Mouse (Mus musculus) midbrain, embryonic 14.5 days (tissue): ENCODE measurements around the gene Mta2. TPM values are rescaled to one million over a fixed set of nuclear protein-coding genes. Genes with fewer than 3 reads are reported as not detected.

Source experiments
- ATAC-seq: fragments of 200-750 bp; cut with Nextera tagmentation; 2 replicates; pipeline ENCODE4 v1.8.0; 2017; ENCODE audit warnings: moderate number of reproducible peaks, moderate library complexity; ENCODE audit not compliant: low FRiP score, low TSS enrichment
- DNase-seq: peaks from one replicate; pipeline ENCODE4 v3.0.0-alpha.2; 2015
- H3K27ac ChIP-seq: fragments of 300-500 bp; sonication (generic); replicated peaks from 2 replicates; pipeline ENCODE4 v1.5.1; 2014; ENCODE audit warnings: mild to moderate bottlenecking, low read depth, low read length, moderate library complexity
- H3K27me3 ChIP-seq: fragments of 300-500 bp; sonication (generic); 2 replicates; pipeline ENCODE4 v1.6.1; 2014; ENCODE audit warnings: low read length, control low read depth, mixed read lengths; ENCODE audit not compliant: control insufficient read depth, insufficient read depth
- H3K36me3 ChIP-seq: fragments of 300-500 bp; sonication (generic); 2 replicates; pipeline ENCODE4 v1.6.1; 2014; ENCODE audit warnings: low read length, control low read depth; ENCODE audit not compliant: control insufficient read depth, insufficient read depth
- H3K4me1 ChIP-seq: fragments of 300-500 bp; sonication (generic); 2 replicates; pipeline ENCODE4 v1.6.1; 2014; ENCODE audit warnings: mild to moderate bottlenecking, antibody characterized with exemption, low read length, control low read depth; ENCODE audit not compliant: control insufficient read depth, insufficient read depth
- H3K4me2 ChIP-seq: fragments of 300-500 bp; sonication (generic); 2 replicates; pipeline ENCODE4 v1.6.1; 2014; ENCODE audit warnings: mild to moderate bottlenecking, low read length, moderate library complexity
- H3K4me3 ChIP-seq: fragments of 300-500 bp; sonication (generic); replicated peaks from 2 replicates; pipeline ENCODE4 v1.5.1; 2014; ENCODE audit warnings: low read depth, low read length
- H3K9ac ChIP-seq: fragments of 300-500 bp; sonication (generic); replicated peaks from 2 replicates; pipeline ENCODE4 v1.6.1; 2014; ENCODE audit warnings: mild to moderate bottlenecking, low read length, moderate library complexity
- H3K9me3 ChIP-seq: fragments of 300-500 bp; sonication (generic); 2 replicates; pipeline ENCODE4 v1.6.1; 2016; ENCODE audit warnings: low read length, control low read depth, mixed read lengths; ENCODE audit not compliant: control insufficient read depth
- WGBS: fragments of 180-500 bp; shearing (Covaris S2); extraction: QIAGEN DNeasy Blood & Tissue Kit; methylation state at CpG from one replicate; pipeline ENCODE4 v1.1.7; 2014; 5-methylcytosine and 5-hydroxymethylcytosine counted together
- polyA plus RNA-seq: library from polyadenylated mRNA; unstranded; fragments of >200 nt; fragmentation: Nextera tagmentation; extraction: Ambion mirVana; gene quantifications from 2 replicates; pipeline ENCODE4 v1.2.1, GENCODE M21; 2014

The Mta2 gene
- polyA plus RNA-seq, 1 experiment from 2014 or later, result 38.0 TPM

- H3K4me1 ChIP-seq, result peaks cover 11% of the 10 kb centered on the region
- 95% methylated on average over 2 of the region's 2 CpGs for whole genome bisulfite sequencing
- H3K9ac ChIP-seq, result no peak overlapping the region
- no peak overlapping the region for H3K4me2 ChIP-seq
- H3K4me3 ChIP-seq, result no peak overlapping the region
- no peaks in the 10 kb centered on the region for H3K9me3 ChIP-seq
- H3K36me3 ChIP-seq, result peaks cover 32% of the 10 kb centered on the region
- no peak for ATAC-seq
- no peak for DNase-seq
- H3K27ac ChIP-seq, result no peak overlapping the region
- no peaks in the 10 kb centered on the region for H3K27me3 ChIP-seq
Observed at GRCm38 (mm10) chr19:8926766-8927165, 14.9 kb upstream of the Mta2 start.

- Histone ChIP-seq H3K4me1 (peaks cover 11% of the 10 kb centered on the region), H3K9me3 (no peaks in the 10 kb centered on the region), H3K4me2 (no peak overlapping the region), H3K9ac (no peak overlapping the region), H3K27ac (no peak overlapping the region), H3K27me3 (no peaks in the 10 kb centered on the region), H3K4me3 (no peak overlapping the region), H3K36me3 (peaks cover 32% of the 10 kb centered on the region)
- 87% methylated on average over 12 of the region's 12 CpGs for WGBS
- DNase-seq (no peak), ATAC-seq (no peak)
Observed at GRCm38 (mm10) chr19:8927891-8928525, 13.7 kb upstream of the Mta2 start.

GRCm38 (mm10) chr19:8928689-8929223 lies 12.9 kb upstream of the Mta2 start:
- Histone ChIP-seq H3K4me3 (peak overlapping the region; percentile 51), H3K4me2 (peak overlapping the region; percentile 71), H3K4me1 (peaks cover 11% of the 10 kb centered on the region), H3K9me3 (no peaks in the 10 kb centered on the region), H3K36me3 (peaks cover 34% of the 10 kb centered on the region), H3K9ac (peak overlapping the region; percentile 65), H3K27ac (no peak overlapping the region), H3K27me3 (no peaks in the 10 kb centered on the region)
- no peak for DNase-seq
- 19% methylated on average over 16 of the region's 16 CpGs for WGBS
- ATAC-seq, result peak; percentile 38; the same call in 1 of the 2 replicates

GRCm38 (mm10) chr19:8929224-8930088 lies 12.2 kb upstream of the Mta2 start, which contains the start of the genes Rom1 and Eml3:
TSS of gene Rom1 (minus strand) at chr19:8929356.
TSS of gene Eml3 (plus strand) at chr19:8929552.
- DNase-seq (peak; percentile 64), ATAC-seq (peak; percentile 62)
- no peaks in the 10 kb centered on the region for H3K9me3 ChIP-seq
- peaks cover 35% of the 10 kb centered on the region for H3K36me3 ChIP-seq
- H3K4me1 ChIP-seq, result peaks cover 11% of the 10 kb centered on the region
- under 1% methylated on average over 70 of the region's 74 CpGs for WGBS
- peak within 1 kb of the TSS; percentile 71 for H3K4me2 ChIP-seq
- peak within 1 kb of the TSS; percentile 51 for H3K4me3 ChIP-seq
- no peaks in the 10 kb centered on the region for H3K27me3 ChIP-seq
- H3K27ac ChIP-seq, result no peak within 1 kb of the TSS
- H3K9ac ChIP-seq, result peak within 1 kb of the TSS; percentile 65

GRCm38 (mm10) chr19:8930117-8930516 lies 11.6 kb upstream of the Mta2 start:
- 17% methylated on average over 11 of the region's 11 CpGs for WGBS
- peak overlapping the region; percentile 71 for H3K4me2 ChIP-seq
- no peak for DNase-seq
- peak overlapping the region; percentile 65 for H3K9ac ChIP-seq
- no peak for ATAC-seq
- no peaks in the 10 kb centered on the region for H3K27me3 ChIP-seq
- H3K9me3 ChIP-seq, result no peaks in the 10 kb centered on the region
- H3K36me3 ChIP-seq, result peaks cover 33% of the 10 kb centered on the region
- peak overlapping the region; percentile 51 for H3K4me3 ChIP-seq
- no peak overlapping the region for H3K27ac ChIP-seq
- peaks cover 11% of the 10 kb centered on the region for H3K4me1 ChIP-seq

GRCm38 (mm10) chr19:8930771-8931170 lies 10.9 kb upstream of the Mta2 start:
- 92% methylated on average over 7 of the region's 7 CpGs for whole genome bisulfite sequencing
- Histone ChIP-seq H3K9ac (no peak overlapping the region), H3K27me3 (no peaks in the 10 kb centered on the region), H3K9me3 (no peaks in the 10 kb centered on the region), H3K27ac (no peak overlapping the region), H3K4me1 (peaks cover 11% of the 10 kb centered on the region), H3K36me3 (peaks cover 26% of the 10 kb centered on the region), H3K4me3 (no peak overlapping the region), H3K4me2 (no peak overlapping the region)
- ATAC-seq, result no peak
- no peak for DNase-seq

- Histone ChIP-seq H3K4me3 (no peak overlapping the region), H3K9ac (no peak overlapping the region), H3K4me1 (0 out of 2 replicates have a peak, but pooled peaks cover 5% of the 10 kb centered on the region), H3K27ac (no peak overlapping the region), H3K4me2 (no peak overlapping the region), H3K9me3 (no peaks in the 10 kb centered on the region), H3K27me3 (no peaks in the 10 kb centered on the region), H3K36me3 (peaks cover 8% of the 10 kb centered on the region; the same call in 1 of the 2 replicates)
- WGBS, result 87% methylated on average over 2 of the region's 2 CpGs
- ATAC-seq (no peak), DNase-seq (no peak)
Observed at GRCm38 (mm10) chr19:8936736-8937135, 4.9 kb upstream of the Mta2 start.

GRCm38 (mm10) chr19:8940526-8941133 lies 1.0 kb upstream of the Mta2 start:
- Histone ChIP-seq H3K9ac (peak overlapping the region; percentile 98), H3K4me2 (peak overlapping the region; percentile 64), H3K4me1 (peaks cover 22% of the 10 kb centered on the region), H3K9me3 (no peaks in the 10 kb centered on the region), H3K27me3 (no peaks in the 10 kb centered on the region), H3K4me3 (peak overlapping the region; percentile 95; the same call in 1 of the 2 replicates), H3K27ac (peak overlapping the region; percentile 78), H3K36me3 (peaks cover 18% of the 10 kb centered on the region)
- 81% methylated on average over 15 of the region's 15 CpGs for WGBS
- ATAC-seq (no peak), DNase-seq (no peak)
